Mouse (Mus musculus): ENCODE results near the gene P4ha2. TPM values are rescaled to one million over a fixed set of nuclear protein-coding genes. Genes with fewer than 3 reads are reported as not detected.

P4ha2 gene
- polyA plus RNA-seq, 1 experiment: 27.1 TPM

GRCm38 (mm10) chr11:54171175-54171574 is 71.3 kb downstream of the P4ha2 start:
- DNase-seq (ENCODE audit: extremely low spot score in 1 of 2, low spot score in 1 of 2): no peak

- no peak for DNase-seq (ENCODE audit: extremely low spot score in 1 of 2, low spot score in 1 of 2)
Observed at GRCm38 (mm10) chr11:54174226-54174625, 74.3 kb downstream of the P4ha2 start.

GRCm38 (mm10) chr11:54174877-54175276 is 75.0 kb downstream of the P4ha2 start:
- DNase-seq (ENCODE audit: extremely low spot score in 1 of 2, low spot score in 1 of 2): no peak

Other genes with a start within 250 kb of the P4ha2 start
- gene Gm12216, start 240.8 kb upstream of the P4ha2 start, polyA plus RNA-seq (2012; rRNA removed): 3.0 and 3.2 TPM in 2 replicates
- 15.2 and 15.8 TPM in 2 replicates for gene Slc22a5, start 208.4 kb upstream of the P4ha2 start, polyA plus RNA-seq (2012; rRNA removed)
- gene Slc22a21, start 119.8 kb upstream of the P4ha2 start, polyA plus RNA-seq (2012; rRNA removed): 2.6 TPM in 2 replicates
- gene Slc22a4, start 72.0 kb upstream of the P4ha2 start, polyA plus RNA-seq (2012; rRNA removed): 6.6 and 8.9 TPM in 2 replicates
- 22.6 and 24.7 TPM in 2 replicates for gene Pdlim4, start 31.1 kb upstream of the P4ha2 start, polyA plus RNA-seq (2012; rRNA removed)
- not detected in 2 replicates for gene Csf2, start 149.6 kb downstream of the P4ha2 start, polyA plus RNA-seq (2012; rRNA removed)
- not detected in 2 replicates for gene Il3, start 167.2 kb downstream of the P4ha2 start, polyA plus RNA-seq (2012; rRNA removed)
- gene Acsl6, start 203.7 kb downstream of the P4ha2 start, polyA plus RNA-seq (2012; rRNA removed): 152 and 160 TPM in 2 replicates